Mouse (Mus musculus) neural tube, embryonic 13.5 days (tissue): ENCODE measurements around the gene Pah. TPM values are rescaled to one million over a fixed set of nuclear protein-coding genes. Genes with fewer than 3 reads are reported as not detected.
A peak's percentile ranks its signal among the peaks of the same experiment; 100 is the strongest.

ENCODE experiments used
- ATAC-seq: fragments of 200-750 bp; cut with Nextera tagmentation; 2 replicates; pipeline ENCODE4 v1.8.0; 2017; ENCODE audit warnings: low read depth, mild to moderate bottlenecking, moderate TSS enrichment, moderate library complexity
- H3K27ac ChIP-seq: fragments of 300-500 bp; sonication (generic); replicated peaks from 2 replicates; pipeline ENCODE4 v1.5.1; 2015; ENCODE audit warnings: moderate library complexity, mild to moderate bottlenecking, inconsistent platforms
- H3K27me3 ChIP-seq: fragments of 300-500 bp; sonication (generic); 2 replicates; pipeline ENCODE4 v1.6.1; 2015; ENCODE audit warnings: mild to moderate bottlenecking, inconsistent platforms
- H3K36me3 ChIP-seq: fragments of 300-500 bp; sonication (generic); 2 replicates; pipeline ENCODE4 v1.6.1; 2015; ENCODE audit warnings: mild to moderate bottlenecking, inconsistent platforms
- H3K4me1 ChIP-seq: fragments of 300-500 bp; sonication (generic); replicated peaks from 2 replicates; pipeline ENCODE4 v1.6.1; 2015; ENCODE audit warnings: inconsistent platforms
- H3K4me2 ChIP-seq: fragments of 300-500 bp; sonication (generic); 2 replicates; pipeline ENCODE4 v1.6.1; 2015; ENCODE audit warnings: inconsistent platforms, mild to moderate bottlenecking, moderate library complexity
- H3K4me3 ChIP-seq: fragments of 300-500 bp; sonication (generic); 2 replicates; pipeline ENCODE4 v1.5.1; 2015; ENCODE audit warnings: mild to moderate bottlenecking, inconsistent platforms
- H3K9ac ChIP-seq: fragments of 300-500 bp; sonication (generic); 2 replicates; pipeline ENCODE4 v1.6.1; 2015; ENCODE audit warnings: moderate library complexity, mild to moderate bottlenecking, inconsistent platforms
- H3K9me3 ChIP-seq: fragments of 300-500 bp; sonication (generic); 2 replicates; pipeline ENCODE4 v1.6.1; 2016; ENCODE audit warnings: inconsistent platforms
- WGBS: fragments of 180-500 bp; shearing (Covaris S2); methylation state at CpG from one replicate; pipeline ENCODE4 v1.1.7; 2015; 5-methylcytosine and 5-hydroxymethylcytosine counted together
- polyA plus RNA-seq: library from polyadenylated mRNA; unstranded; fragments of >200 nt; fragmentation: Nextera tagmentation; extraction: Ambion mirVana; gene quantifications from 2 replicates; pipeline ENCODE4 v1.2.1, GENCODE M21; 2015

Pah gene
- polyA plus RNA-seq, 1 experiment from 2014 or later = not detected

DNA sequence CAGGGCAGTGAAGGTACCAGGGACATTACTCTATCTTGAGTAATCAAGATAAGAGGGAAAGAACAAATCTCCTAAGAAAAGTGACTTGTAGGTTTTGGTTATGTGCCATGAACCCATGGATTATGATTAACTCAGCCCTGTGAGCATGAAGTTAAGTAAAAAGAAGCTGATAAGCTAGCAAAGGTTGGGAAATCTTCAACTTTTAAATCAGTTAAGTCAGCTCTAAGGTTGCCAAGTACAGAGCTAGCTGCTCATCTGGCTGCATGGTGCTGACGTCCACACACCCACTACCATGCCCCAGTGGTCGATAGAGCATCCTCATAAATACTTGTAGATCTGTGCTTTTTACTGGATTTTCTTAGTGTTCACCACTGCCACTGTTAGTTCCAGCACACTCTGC, 3.0 kb upstream of the Pah start:
- Histone ChIP-seq H3K27ac (no peak overlapping the region), H3K27me3 (no peaks in the 10 kb centered on the region), H3K4me2 (no peak overlapping the region), H3K9ac (no peak overlapping the region), H3K9me3 (no peaks in the 10 kb centered on the region), H3K4me3 (no peak overlapping the region), H3K36me3 (no peaks in the 10 kb centered on the region), H3K4me1 (no peaks in the 10 kb centered on the region)
- no peak for ATAC-seq
- 81% methylated on average over 2 of the region's 2 CpGs for WGBS

DNA sequence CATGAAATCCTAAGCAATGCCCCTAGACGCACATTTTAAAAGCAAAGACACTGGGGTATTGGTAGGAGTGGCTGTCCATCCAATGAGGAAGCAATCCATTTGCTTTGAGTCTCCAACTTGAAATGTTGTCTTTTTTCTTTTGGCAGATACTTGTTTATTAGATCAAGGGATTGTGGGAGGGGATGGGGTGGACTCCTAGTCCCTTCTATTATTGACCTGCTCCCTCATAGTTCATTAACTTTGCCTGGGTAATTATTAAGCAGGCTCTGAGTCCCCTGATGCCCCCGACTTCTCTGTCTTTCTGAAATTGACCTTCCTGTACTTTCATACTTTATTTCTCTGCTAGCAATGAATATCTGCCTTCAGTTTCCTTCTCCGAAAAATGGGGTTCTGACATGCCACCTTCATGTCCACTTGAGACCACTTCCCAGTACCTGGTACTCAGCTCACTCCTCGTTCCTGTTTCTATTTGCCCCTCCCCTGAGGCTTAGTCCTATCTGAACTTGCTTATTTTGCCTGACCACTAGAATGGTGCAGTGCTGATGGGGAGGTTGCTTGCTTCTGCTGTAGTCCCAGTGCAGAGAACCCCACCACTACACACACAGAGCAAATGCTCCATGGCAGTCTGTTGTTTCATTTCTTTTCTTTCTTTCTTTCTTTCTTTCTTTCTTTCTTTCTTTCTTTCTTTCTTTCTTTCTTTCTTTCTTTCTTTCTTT, 1.0 kb upstream of the Pah start:
- H3K9me3 ChIP-seq = no peaks in the 10 kb centered on the region
- WGBS = 85% methylated on average over 4 of the region's 4 CpGs

DNA sequence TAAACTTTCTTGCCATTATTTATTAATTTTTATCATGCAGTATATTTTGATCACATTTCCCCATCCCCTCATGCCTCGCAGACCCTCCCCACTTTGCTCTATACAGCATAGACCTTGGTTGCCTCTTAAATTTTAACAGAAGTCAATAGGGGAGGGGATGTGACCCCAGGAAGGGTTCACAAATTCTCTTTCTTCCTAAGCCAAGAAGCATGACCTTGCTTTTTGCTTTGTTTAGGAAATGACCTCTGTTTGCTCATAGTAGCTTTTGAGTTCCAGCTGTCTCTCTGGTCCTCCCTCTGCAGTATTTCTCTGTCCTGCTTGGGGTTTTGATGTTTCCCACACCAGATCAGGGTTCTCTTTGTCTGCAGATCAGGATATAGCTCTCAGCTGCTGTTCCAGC, 12.6 kb downstream of the Pah start:
- no peaks in the 10 kb centered on the region for H3K36me3 ChIP-seq
- H3K4me1 ChIP-seq = no peaks in the 10 kb centered on the region
- ATAC-seq = no peak
- 85% methylated on average over 1 of the region's 1 CpGs for WGBS
- no peak overlapping the region for H3K4me3 ChIP-seq
- H3K27ac ChIP-seq = no peak overlapping the region
- H3K9me3 ChIP-seq = no peaks in the 10 kb centered on the region
- H3K27me3 ChIP-seq = no peaks in the 10 kb centered on the region
- H3K9ac ChIP-seq = no peak overlapping the region
- no peak overlapping the region for H3K4me2 ChIP-seq

More for the DNA sequence above, 1.0 kb upstream of the Pah start:
- no peaks in the 10 kb centered on the region for H3K4me1 ChIP-seq
- no peaks in the 10 kb centered on the region for H3K27me3 ChIP-seq
- H3K27ac ChIP-seq = no peak overlapping the region
- H3K4me2 ChIP-seq = no peak overlapping the region
- no peaks in the 10 kb centered on the region for H3K36me3 ChIP-seq
- no peak overlapping the region for H3K9ac ChIP-seq
- no peak for ATAC-seq
- no peak overlapping the region for H3K4me3 ChIP-seq

GRCm38 (mm10) chr10:87545759-87546158, 24.2 kb downstream of the Pah start:
- H3K4me3 ChIP-seq = no peak overlapping the region
- no peak for ATAC-seq
- H3K9me3 ChIP-seq = no peaks in the 10 kb centered on the region
- WGBS = 77% methylated on average over 8 of the region's 8 CpGs
- no peak overlapping the region for H3K9ac ChIP-seq
- no peak overlapping the region for H3K27ac ChIP-seq
- H3K4me2 ChIP-seq = no peak overlapping the region
- no peaks in the 10 kb centered on the region for H3K36me3 ChIP-seq
- H3K4me1 ChIP-seq = no peaks in the 10 kb centered on the region; the same call in 1 of the 2 replicates
- H3K27me3 ChIP-seq = no peaks in the 10 kb centered on the region

DNA sequence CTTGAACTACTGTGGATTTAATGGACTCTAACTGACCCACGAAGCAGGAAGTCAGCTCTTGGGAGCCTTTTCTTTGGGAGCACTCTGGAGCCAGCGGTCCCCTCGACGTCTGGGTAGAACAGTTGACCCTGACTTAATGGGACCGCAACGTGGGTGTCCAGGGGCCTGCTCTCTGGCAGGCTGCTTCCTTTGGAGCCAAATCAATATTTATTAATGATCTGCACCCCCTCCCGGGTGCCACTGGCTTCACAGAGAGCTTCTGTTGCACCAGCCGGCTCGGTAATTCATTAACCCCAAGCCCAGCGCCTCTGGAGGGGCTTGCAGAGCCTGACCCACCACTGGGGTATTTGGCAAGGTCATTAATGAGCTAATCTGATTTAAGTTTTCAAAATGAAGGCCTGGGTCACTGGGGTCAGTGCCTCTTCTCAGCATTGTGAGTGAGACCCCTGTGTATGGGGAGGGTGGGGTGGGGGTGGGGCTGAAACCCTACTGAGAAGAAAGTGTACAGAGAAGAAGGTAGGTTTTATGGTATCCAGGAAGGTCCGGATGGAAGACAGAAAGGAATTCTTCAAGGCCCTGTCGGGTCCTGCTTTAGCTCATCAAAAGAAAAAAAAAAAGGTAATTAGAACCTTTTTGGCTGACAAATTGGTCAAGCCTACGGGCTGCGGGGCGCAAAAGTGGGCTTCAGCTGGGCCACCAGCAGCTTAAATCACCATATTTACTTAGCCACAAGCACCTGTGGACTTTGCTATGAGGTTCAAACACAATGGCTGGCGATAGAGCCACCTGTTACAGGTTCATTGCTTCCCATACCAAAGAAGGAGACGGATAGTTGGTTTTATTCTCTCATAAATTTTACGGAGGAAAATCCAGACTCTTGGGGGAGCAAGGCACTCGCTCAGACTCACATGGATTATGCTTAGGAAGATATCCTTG, 25.0 kb downstream of the Pah start:
- H3K27me3 ChIP-seq = no peaks in the 10 kb centered on the region
- ATAC-seq = no peak
- WGBS = 31% methylated on average over 19 of the region's 19 CpGs
- no peak overlapping the region for H3K4me3 ChIP-seq
- no peaks in the 10 kb centered on the region; the same call in 1 of the 2 replicates for H3K4me1 ChIP-seq
- H3K9ac ChIP-seq = no peak overlapping the region
- no peaks in the 10 kb centered on the region for H3K36me3 ChIP-seq
- no peak overlapping the region for H3K27ac ChIP-seq
- H3K4me2 ChIP-seq = no peak overlapping the region
- H3K9me3 ChIP-seq = no peaks in the 10 kb centered on the region

- Histone ChIP-seq H3K4me2 (peak overlapping the region; percentile 29), H3K9ac (no peak overlapping the region), H3K4me1 (no peaks in the 10 kb centered on the region), H3K27me3 (peaks cover 7% of the 10 kb centered on the region; the same call in 1 of the 2 replicates), H3K9me3 (no peaks in the 10 kb centered on the region), H3K4me3 (no peak overlapping the region), H3K36me3 (no peaks in the 10 kb centered on the region), H3K27ac (no peak overlapping the region)
- ATAC-seq = peak; percentile 79
- 31% methylated on average over 8 of the region's 8 CpGs for WGBS
Measured at GRCm38 (mm10) chr10:87552726-87553125, 31.1 kb downstream of the Pah start.

GRCm38 (mm10) chr10:87556441-87556840, 34.8 kb downstream of the Pah start:
- no peak overlapping the region for H3K4me3 ChIP-seq
- no peak overlapping the region for H3K9ac ChIP-seq
- H3K27me3 ChIP-seq = peaks cover 7% of the 10 kb centered on the region; the same call in 1 of the 2 replicates
- H3K9me3 ChIP-seq = no peaks in the 10 kb centered on the region
- no peak overlapping the region for H3K27ac ChIP-seq
- 66% methylated on average over 2 of the region's 2 CpGs for WGBS
- H3K4me1 ChIP-seq = no peaks in the 10 kb centered on the region
- no peaks in the 10 kb centered on the region for H3K36me3 ChIP-seq
- ATAC-seq = no peak
- H3K4me2 ChIP-seq = no peak overlapping the region

GRCm38 (mm10) chr10:87563818-87564217, 42.2 kb downstream of the Pah start:
- 28% methylated on average over 9 of the region's 9 CpGs for WGBS
- Histone ChIP-seq H3K9me3 (no peaks in the 10 kb centered on the region), H3K4me2 (no peak overlapping the region), H3K27me3 (no peaks in the 10 kb centered on the region), H3K36me3 (no peaks in the 10 kb centered on the region), H3K4me3 (no peak overlapping the region), H3K27ac (no peak overlapping the region), H3K9ac (no peak overlapping the region), H3K4me1 (no peaks in the 10 kb centered on the region)
- peak; percentile 58; the same call in 1 of the 2 replicates for ATAC-seq

- WGBS = 56% methylated on average over 2 of the region's 2 CpGs
- no peak overlapping the region for H3K4me2 ChIP-seq
- H3K9me3 ChIP-seq = no peaks in the 10 kb centered on the region
Measured at GRCm38 (mm10) chr10:87565712-87566111, 44.1 kb downstream of the Pah start.

GRCm38 (mm10) chr10:87572500-87572899, 50.9 kb downstream of the Pah start:
- no peaks in the 10 kb centered on the region for H3K27me3 ChIP-seq
- H3K4me1 ChIP-seq = no peaks in the 10 kb centered on the region
- H3K9ac ChIP-seq = no peak overlapping the region
- ATAC-seq = no peak
- H3K4me3 ChIP-seq = no peak overlapping the region
- no peak overlapping the region for H3K4me2 ChIP-seq
- no peaks in the 10 kb centered on the region for H3K9me3 ChIP-seq
- H3K36me3 ChIP-seq = no peaks in the 10 kb centered on the region
- WGBS = 85% methylated on average over 4 of the region's 4 CpGs
- H3K27ac ChIP-seq = no peak overlapping the region

More at GRCm38 (mm10) chr10:87565712-87566111, 44.1 kb downstream of the Pah start:
- H3K36me3 ChIP-seq = no peaks in the 10 kb centered on the region
- no peaks in the 10 kb centered on the region for H3K4me1 ChIP-seq
- no peak for ATAC-seq
- no peaks in the 10 kb centered on the region for H3K27me3 ChIP-seq
- H3K27ac ChIP-seq = no peak overlapping the region
- no peak overlapping the region for H3K9ac ChIP-seq
- H3K4me3 ChIP-seq = no peak overlapping the region

GRCm38 (mm10) chr10:87586696-87587095, 65.1 kb downstream of the Pah start:
- no peak overlapping the region for H3K9ac ChIP-seq
- WGBS = 91% methylated on average over 1 of the region's 1 CpGs
- H3K36me3 ChIP-seq = no peaks in the 10 kb centered on the region
- H3K27ac ChIP-seq = no peak overlapping the region
- H3K4me1 ChIP-seq = no peaks in the 10 kb centered on the region
- no peak for ATAC-seq
- H3K4me2 ChIP-seq = no peak overlapping the region
- H3K4me3 ChIP-seq = no peak overlapping the region
- H3K9me3 ChIP-seq = no peaks in the 10 kb centered on the region
- H3K27me3 ChIP-seq = no peaks in the 10 kb centered on the region

DNA sequence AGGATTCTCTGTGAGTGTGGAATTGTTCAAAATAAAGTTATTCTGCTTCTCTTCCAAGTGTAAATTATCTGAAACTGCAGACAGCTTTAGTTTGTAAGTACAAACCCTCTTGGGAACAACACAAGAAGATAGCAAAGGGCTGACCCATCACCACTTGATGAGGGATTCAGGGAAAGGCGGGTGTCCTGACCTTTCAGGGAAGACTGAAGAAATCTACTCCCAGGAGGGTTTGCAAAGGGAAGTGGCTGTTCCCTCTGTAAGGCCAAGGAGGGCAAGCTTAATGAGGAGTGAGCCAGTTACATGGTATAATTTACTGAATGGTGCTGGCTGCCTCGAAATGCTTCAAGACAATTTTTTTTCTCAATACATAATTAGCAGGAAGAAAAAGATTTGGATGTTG, 72.3 kb downstream of the Pah start:
- Histone ChIP-seq H3K27me3 (no peaks in the 10 kb centered on the region), H3K9me3 (no peaks in the 10 kb centered on the region), H3K4me3 (no peak overlapping the region), H3K27ac (no peak overlapping the region), H3K4me1 (peaks cover 6% of the 10 kb centered on the region), H3K9ac (no peak overlapping the region), H3K4me2 (no peak overlapping the region), H3K36me3 (no peaks in the 10 kb centered on the region)
- no peak for ATAC-seq
- WGBS = 62% methylated on average over 2 of the region's 2 CpGs
